Mouse (Mus musculus): ENCODE measurements at regions not wholly inside any gene's neighbourhood (a gene's known extent, or its start where the extent isn't known, plus 50 kb on each side); places are given as distances from the start of the nearest gene placed in this dataset.
A peak's percentile ranks its signal among the peaks of the same experiment; 100 is the strongest.
"Not testable (repeated sequence)": the region's sequence is repeated elsewhere in the genome, so short reads cannot be mapped to it uniquely, and the experiment has no call there.

- H3K27ac ChIP-seq = no peak overlapping the region
- no peak for ATAC-seq
- 100% methylated on average over 1 of the region's 1 CpGs for WGBS
Measured at GRCm38 (mm10) chr16:50023885-50024284, 223.6 kb downstream of the Cd47 start.

GRCm38 (mm10) chr16:50026100-50026884 is 226.0 kb downstream of the Cd47 start:
- no peak overlapping the region for H3K27ac ChIP-seq
- H3K4me2 ChIP-seq (replicated peaks) = no peak overlapping the region
- no peak overlapping the region for H3K9ac ChIP-seq (replicated peaks)
- no peaks in the 10 kb centered on the region for H3K36me3 ChIP-seq
- 16% methylated on average over 3 of the region's 3 CpGs for WGBS
- 0 out of 2 replicates have a peak, but pooled peaks cover 3% of the 10 kb centered on the region for H3K9me3 ChIP-seq
- no peaks in the 10 kb centered on the region for H3K27me3 ChIP-seq
- H3K4me1 ChIP-seq (replicated peaks) = peaks cover 8% of the 10 kb centered on the region; the same call in 1 of the 2 replicates
- no peak overlapping the region for H3K4me3 ChIP-seq (replicated peaks)
- ATAC-seq = peak; percentile 62; the same call in 1 of the 2 replicates

More at GRCm38 (mm10) chr16:50023885-50024284, 223.6 kb downstream of the Cd47 start:
- Histone ChIP-seq H3K36me3 (no peaks in the 10 kb centered on the region), H3K9ac (replicated peaks) (no peak overlapping the region), H3K9me3 (0 out of 2 replicates have a peak, but pooled peaks cover 3% of the 10 kb centered on the region), H3K4me1 (replicated peaks) (peaks cover 8% of the 10 kb centered on the region; the same call in 1 of the 2 replicates), H3K4me3 (replicated peaks) (no peak overlapping the region), H3K27me3 (no peaks in the 10 kb centered on the region), H3K4me2 (replicated peaks) (no peak overlapping the region)

GRCm38 (mm10) chr16:50027189-50027588 is 226.9 kb downstream of the Cd47 start:
- no peak for ATAC-seq
- Histone ChIP-seq H3K4me2 (replicated peaks) (no peak overlapping the region), H3K27me3 (no peaks in the 10 kb centered on the region), H3K36me3 (no peaks in the 10 kb centered on the region), H3K4me1 (replicated peaks) (peaks cover 8% of the 10 kb centered on the region; the same call in 1 of the 2 replicates), H3K4me3 (replicated peaks) (no peak overlapping the region), H3K27ac (no peak overlapping the region), H3K9me3 (0 out of 2 replicates have a peak, but pooled peaks cover 3% of the 10 kb centered on the region), H3K9ac (replicated peaks) (no peak overlapping the region)
- WGBS = 47% methylated on average over 2 of the region's 2 CpGs

GRCm38 (mm10) chr16:50029711-50030110 is 229.4 kb downstream of the Cd47 start:
- Histone ChIP-seq H3K4me1 (replicated peaks) (peaks cover 8% of the 10 kb centered on the region; the same call in 1 of the 2 replicates), H3K27ac (no peak overlapping the region), H3K4me2 (replicated peaks) (no peak overlapping the region), H3K4me3 (replicated peaks) (no peak overlapping the region), H3K9me3 (no peaks in the 10 kb centered on the region), H3K36me3 (no peaks in the 10 kb centered on the region), H3K27me3 (no peaks in the 10 kb centered on the region), H3K9ac (replicated peaks) (no peak overlapping the region)
- ATAC-seq = no peak
- 93% methylated on average over 1 of the region's 1 CpGs for WGBS

GRCm38 (mm10) chr16:50030355-50030754 is 230.0 kb downstream of the Cd47 start:
- H3K4me1 ChIP-seq (replicated peaks); H3K4me2 ChIP-seq (replicated peaks); H3K9me3 ChIP-seq; H3K4me3 ChIP-seq (replicated peaks); H3K36me3 ChIP-seq; H3K9ac ChIP-seq (replicated peaks); H3K27me3 ChIP-seq; H3K27ac ChIP-seq: not testable (repeated sequence)
- peak; percentile 72 for ATAC-seq

- H3K9me3 ChIP-seq = no peaks in the 10 kb centered on the region
- 77% methylated on average over 2 of the region's 2 CpGs for WGBS
- H3K4me1 ChIP-seq (replicated peaks) = peaks cover 13% of the 10 kb centered on the region
- H3K4me3 ChIP-seq (replicated peaks) = no peak overlapping the region
- no peak for ATAC-seq
- no peak overlapping the region for H3K4me2 ChIP-seq (replicated peaks)
- H3K9ac ChIP-seq (replicated peaks) = no peak overlapping the region
- H3K27me3 ChIP-seq = no peaks in the 10 kb centered on the region
- H3K27ac ChIP-seq = no peak overlapping the region
- H3K36me3 ChIP-seq = no peaks in the 10 kb centered on the region
Measured at GRCm38 (mm10) chr16:50030905-50031369, 230.6 kb downstream of the Cd47 start.

GRCm38 (mm10) chr16:50032798-50033197 is 232.5 kb downstream of the Cd47 start:
- no peak overlapping the region for H3K4me3 ChIP-seq (replicated peaks)
- H3K27ac ChIP-seq = no peak overlapping the region
- no peaks in the 10 kb centered on the region for H3K9me3 ChIP-seq
- peaks cover 8% of the 10 kb centered on the region for H3K4me1 ChIP-seq (replicated peaks)
- WGBS = 88% methylated on average over 2 of the region's 2 CpGs
- no peaks in the 10 kb centered on the region for H3K27me3 ChIP-seq
- no peaks in the 10 kb centered on the region for H3K36me3 ChIP-seq
- ATAC-seq = no peak
- H3K4me2 ChIP-seq (replicated peaks) = no peak overlapping the region
- H3K9ac ChIP-seq (replicated peaks) = no peak overlapping the region

- Histone ChIP-seq H3K4me2 (replicated peaks) (no peak overlapping the region; the same call in 1 of the 2 replicates), H3K4me3 (replicated peaks) (no peak overlapping the region), H3K36me3 (no peaks in the 10 kb centered on the region), H3K4me1 (replicated peaks) (peaks cover 8% of the 10 kb centered on the region), H3K27me3 (no peaks in the 10 kb centered on the region), H3K27ac (no peak overlapping the region), H3K9ac (replicated peaks) (no peak overlapping the region), H3K9me3 (no peaks in the 10 kb centered on the region)
- ATAC-seq = peak; percentile 75
- WGBS = 22% methylated on average over 5 of the region's 5 CpGs
Measured at GRCm38 (mm10) chr16:50036296-50036734, 236.0 kb downstream of the Cd47 start.

- H3K27me3 ChIP-seq = no peaks in the 10 kb centered on the region
- H3K4me1 ChIP-seq (replicated peaks) = no peaks in the 10 kb centered on the region
- H3K4me2 ChIP-seq (replicated peaks) = no peak overlapping the region
- no peak overlapping the region for H3K27ac ChIP-seq
- no peaks in the 10 kb centered on the region for H3K36me3 ChIP-seq
- WGBS = 92% methylated on average over 1 of the region's 1 CpGs
- H3K9me3 ChIP-seq = peaks cover 3% of the 10 kb centered on the region; the same call in 1 of the 2 replicates
- H3K9ac ChIP-seq (replicated peaks) = no peak overlapping the region
- H3K4me3 ChIP-seq (replicated peaks) = no peak overlapping the region
- ATAC-seq = no peak
Measured at GRCm38 (mm10) chr16:50044103-50044502, 243.8 kb downstream of the Cd47 start.

- Histone ChIP-seq H3K36me3 (no peaks in the 10 kb centered on the region), H3K4me3 (replicated peaks) (peak overlapping the region; percentile 38), H3K27ac (no peak overlapping the region), H3K9ac (replicated peaks) (peak overlapping the region; percentile 10), H3K4me2 (replicated peaks) (peak overlapping the region; percentile 56), H3K27me3 (no peaks in the 10 kb centered on the region), H3K9me3 (peaks cover 3% of the 10 kb centered on the region; the same call in 1 of the 2 replicates), H3K4me1 (replicated peaks) (no peaks in the 10 kb centered on the region)
- ATAC-seq = peak; percentile 93
- WGBS = 6% methylated on average over 32 of the region's 32 CpGs
Measured at GRCm38 (mm10) chr16:50045552-50046547, 245.5 kb downstream of the Cd47 start.

- Histone ChIP-seq H3K4me2 (replicated peaks) (no peak overlapping the region), H3K4me3 (replicated peaks) (no peak overlapping the region), H3K9me3 (0 out of 2 replicates have a peak, but pooled peaks cover 3% of the 10 kb centered on the region), H3K4me1 (replicated peaks) (no peaks in the 10 kb centered on the region), H3K27me3 (no peaks in the 10 kb centered on the region), H3K27ac (no peak overlapping the region), H3K36me3 (no peaks in the 10 kb centered on the region), H3K9ac (replicated peaks) (no peak overlapping the region)
- 88% methylated on average over 4 of the region's 4 CpGs for WGBS
- ATAC-seq = no peak
Measured at GRCm38 (mm10) chr16:50063540-50063939, 263.2 kb downstream of the Cd47 start.
